Mouse (Mus musculus): Measurements from ENCODE around the gene Srrm1.
"Not testable (repeated sequence)": the region's sequence is repeated elsewhere in the genome, so short reads cannot be mapped to it uniquely, and the experiment has no call there.

Srrm1 gene

GRCm38 (mm10) chr4:135353066-135353793 is at the start of gene Srrm1:
TSS of gene Srrm1 (minus strand) at chr4:135353321.
- peak; percentile 98 to 100 for DNase-seq

- no peak for DNase-seq
Measured at GRCm38 (mm10) chr4:135401881-135402280, 48.8 kb upstream of the Srrm1 start.

DNA sequence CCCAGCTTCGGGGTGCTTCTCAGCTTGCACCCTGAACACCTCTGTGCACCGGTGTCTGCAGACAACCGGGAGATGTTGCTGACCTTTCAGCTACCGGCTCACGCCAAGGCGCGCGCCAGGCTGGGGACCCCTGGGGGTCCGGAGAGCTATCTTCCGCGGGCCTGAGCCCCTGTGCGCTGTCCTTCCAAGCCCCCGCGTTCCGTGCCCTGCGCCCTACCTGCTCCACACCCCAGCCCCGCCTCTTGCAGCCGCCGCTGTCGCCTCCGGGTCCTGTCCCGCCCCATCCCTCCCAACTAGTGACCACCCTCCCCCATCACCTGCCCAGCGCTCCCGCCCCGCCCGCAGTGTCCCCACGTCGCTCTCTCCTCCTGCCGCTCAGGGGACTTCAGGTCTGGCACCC is 44.9 kb upstream of the Srrm1 start, which contains the start of gene Ncmap:
Gene Ncmap, minus strand, starts transcription at position 237 of the 400 bp plus-strand sequence.
- no peak for DNase-seq

GRCm38 (mm10) chr4:135397551-135397950 is 44.4 kb upstream of the Srrm1 start:
- DNase-seq, result no peak

DNA sequence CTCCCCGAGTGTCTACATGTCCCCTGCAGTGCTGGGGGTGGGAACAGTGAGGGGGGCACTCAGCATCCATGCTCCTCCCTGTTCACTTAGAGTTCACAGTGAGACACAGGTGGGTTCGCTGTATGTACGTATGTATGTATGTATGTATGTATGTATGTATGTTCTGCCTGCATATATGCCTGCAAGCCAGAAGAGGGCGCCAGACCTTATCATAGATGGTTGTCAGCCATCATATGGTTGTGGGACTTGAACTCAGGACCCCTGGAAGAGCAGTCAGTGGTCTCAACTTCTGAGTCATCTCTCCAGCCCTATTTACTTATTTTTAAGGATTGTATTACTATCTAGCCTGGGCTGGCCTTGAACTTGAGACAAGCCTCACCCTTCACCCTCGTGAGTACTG is 43.2 kb upstream of the Srrm1 start:
- no peak for DNase-seq

DNA sequence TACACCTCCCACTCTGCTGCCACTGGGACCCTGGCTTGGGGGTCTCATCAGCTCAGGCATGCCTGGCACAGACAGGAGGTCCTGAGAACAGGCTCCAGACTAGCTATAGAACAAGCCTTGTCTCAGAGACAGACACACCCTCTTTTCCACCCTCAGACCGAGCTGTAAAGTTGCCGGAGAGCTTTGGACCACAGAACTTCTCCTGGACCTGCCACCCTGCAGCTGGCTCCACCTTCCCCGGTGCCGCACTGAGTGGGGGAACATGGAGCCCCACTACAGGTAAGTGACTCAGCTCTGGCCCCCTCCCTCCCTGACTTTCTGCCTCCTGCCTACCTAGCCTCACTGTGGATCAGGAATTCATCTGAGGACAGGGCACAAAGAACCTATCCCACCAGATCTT is 42.3 kb upstream of the Srrm1 start:
- no peak for DNase-seq

DNA sequence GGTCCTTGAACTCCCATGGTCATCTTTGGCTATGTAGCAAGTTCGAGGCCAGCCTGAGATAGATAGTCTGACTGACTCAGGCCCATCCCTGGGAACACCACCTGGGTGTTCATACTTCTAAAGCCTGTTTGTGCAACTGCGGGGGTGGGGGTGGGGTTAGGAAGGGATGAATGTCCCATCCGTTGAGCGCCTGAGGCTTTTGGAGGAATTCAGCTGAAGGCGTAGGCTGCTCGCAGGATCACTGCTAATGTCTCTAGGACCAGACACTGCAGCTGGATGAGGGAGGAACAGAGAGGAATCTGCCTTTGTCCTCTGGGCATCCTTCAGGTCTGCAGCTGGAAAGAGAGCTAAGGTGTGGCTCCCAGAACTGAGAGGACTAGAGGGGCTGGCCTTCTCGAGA is 41.5 kb upstream of the Srrm1 start:
- DNase-seq, result no peak

- DNase-seq, result no peak
Measured at GRCm38 (mm10) chr4:135393381-135393780, 40.3 kb upstream of the Srrm1 start.

DNA sequence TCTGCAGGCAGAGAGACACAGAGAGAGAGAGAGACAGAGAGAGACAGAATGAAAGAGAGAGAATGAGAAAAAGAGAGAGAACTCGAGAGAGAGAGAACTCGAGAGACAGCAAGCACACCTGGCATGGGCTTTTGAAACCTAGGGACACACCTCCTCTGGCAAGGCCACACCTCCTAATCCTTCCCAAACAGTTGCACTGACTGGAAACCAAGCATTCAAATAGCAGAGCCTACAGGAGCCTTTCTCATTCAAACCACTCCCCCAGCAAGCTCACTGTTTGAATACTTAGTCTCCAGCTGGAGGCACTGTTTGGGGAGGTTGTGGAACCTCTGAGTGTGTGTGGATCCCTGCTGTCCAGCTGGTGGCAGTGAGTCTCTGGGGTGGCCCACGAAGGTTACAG is 39.7 kb upstream of the Srrm1 start:
- DNase-seq, result no peak

GRCm38 (mm10) chr4:135391014-135391413 is 37.9 kb upstream of the Srrm1 start:
- DNase-seq, result no peak

- no peak for DNase-seq
Measured at GRCm38 (mm10) chr4:135385614-135386013, 32.5 kb upstream of the Srrm1 start.

- DNase-seq, result peak; percentile 79 to 84
Measured at GRCm38 (mm10) chr4:135382316-135382715, 29.2 kb upstream of the Srrm1 start.

DNA sequence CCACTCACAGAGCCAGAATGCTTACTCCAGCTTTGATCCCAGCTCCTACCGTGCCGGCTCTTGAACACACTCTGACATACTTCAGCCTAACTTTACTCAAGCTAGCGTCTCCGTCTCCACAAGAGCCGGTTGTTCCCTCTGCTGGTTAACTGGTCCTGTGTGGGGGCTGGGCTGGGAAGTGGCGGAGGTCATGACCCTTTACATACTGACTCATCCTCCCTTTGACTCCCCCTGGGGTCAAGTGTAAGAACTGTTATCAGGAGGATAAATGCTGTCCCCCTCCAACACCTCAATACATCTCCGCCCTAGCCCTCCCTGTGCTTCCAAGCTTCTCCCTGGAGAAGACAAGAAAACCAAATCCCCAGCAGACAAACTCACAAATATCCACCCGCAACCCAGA is 28.2 kb upstream of the Srrm1 start:
- DNase-seq, result no peak

- DNase-seq, result no peak
Measured at GRCm38 (mm10) chr4:135377241-135377640, 24.1 kb upstream of the Srrm1 start.

DNA sequence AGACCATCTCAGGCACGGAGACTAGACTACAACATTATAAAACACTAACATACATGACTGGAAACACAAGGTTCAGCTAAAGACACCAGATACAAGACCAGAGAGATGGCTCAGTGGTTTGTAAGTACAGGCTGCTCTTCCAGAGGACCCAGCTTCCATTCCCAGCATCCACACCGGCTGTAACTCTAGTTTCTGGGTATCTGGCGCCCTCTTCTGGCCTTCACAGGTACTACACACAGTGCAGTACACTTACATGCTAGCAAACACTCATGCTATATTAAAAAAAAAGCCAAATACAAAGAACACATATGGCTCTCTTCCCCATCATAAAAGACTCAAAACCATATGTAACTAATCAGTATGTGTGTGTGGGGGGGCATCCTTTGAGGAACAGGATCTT is 22.3 kb upstream of the Srrm1 start:
- no peak for DNase-seq

DNA sequence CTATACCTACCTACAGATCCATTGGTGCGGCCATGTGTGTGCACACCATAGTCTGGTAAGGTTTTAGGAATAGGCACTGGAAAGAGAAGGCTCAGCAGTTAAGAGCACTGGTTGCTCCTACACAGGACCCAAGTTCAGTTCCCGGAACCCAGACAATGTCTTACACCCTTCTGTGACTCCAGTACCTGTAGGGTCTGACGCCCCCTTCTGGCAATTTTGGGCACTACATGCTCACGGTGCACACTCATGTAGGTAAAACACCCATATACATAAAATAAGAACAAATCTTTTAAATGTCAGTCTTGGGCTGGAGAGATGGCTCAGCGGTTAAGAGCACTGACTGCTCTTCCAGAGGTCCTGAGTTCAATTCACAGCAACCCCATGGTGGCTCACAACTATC is 20.2 kb upstream of the Srrm1 start:
- no peak for DNase-seq

GRCm38 (mm10) chr4:135370372-135370771 is 17.3 kb upstream of the Srrm1 start:
- no peak for DNase-seq

DNA sequence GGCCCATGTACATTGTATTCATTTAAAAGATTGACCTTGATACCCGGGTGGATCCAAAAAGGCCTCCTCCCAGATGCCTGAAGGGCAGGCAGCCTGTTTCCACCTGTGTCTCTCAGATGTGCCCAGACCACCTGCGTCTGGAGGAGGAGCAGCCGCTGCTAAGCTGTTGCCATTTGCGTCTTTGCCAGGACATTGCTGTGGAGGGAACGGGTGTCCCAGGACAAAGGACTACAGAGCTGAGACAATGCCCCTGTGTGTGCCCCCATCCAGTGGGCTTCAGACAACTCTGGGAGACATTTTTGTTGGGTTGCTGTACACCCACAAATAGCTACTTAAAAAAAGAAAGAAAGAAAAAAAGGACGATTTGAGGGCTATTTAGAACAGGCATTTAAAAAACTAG is 9.7 kb upstream of the Srrm1 start:
- DNase-seq, result no peak

GRCm38 (mm10) chr4:135361722-135362121 is 8.6 kb upstream of the Srrm1 start:
- DNase-seq, result no peak

DNA sequence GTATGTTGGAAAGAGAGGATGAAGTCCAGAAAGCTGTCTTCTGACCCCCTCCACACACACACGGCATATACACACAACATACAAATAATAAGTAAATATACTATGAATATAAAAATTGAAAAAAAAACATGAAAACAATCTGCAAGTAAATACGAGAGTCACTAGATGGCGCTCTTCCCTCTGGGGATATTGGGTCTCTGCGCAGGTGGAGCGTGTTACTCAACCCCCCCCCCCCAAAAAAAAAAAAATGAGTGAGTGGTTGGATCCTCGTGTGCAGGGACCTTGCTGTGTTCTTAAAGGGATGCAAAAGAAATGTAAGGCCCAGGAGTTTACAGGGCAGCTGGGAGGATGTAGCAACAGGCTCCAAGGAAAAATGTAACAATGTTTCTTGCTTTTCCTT is 5.6 kb upstream of the Srrm1 start:
- DNase-seq, result peak; percentile 21 to 53

DNA sequence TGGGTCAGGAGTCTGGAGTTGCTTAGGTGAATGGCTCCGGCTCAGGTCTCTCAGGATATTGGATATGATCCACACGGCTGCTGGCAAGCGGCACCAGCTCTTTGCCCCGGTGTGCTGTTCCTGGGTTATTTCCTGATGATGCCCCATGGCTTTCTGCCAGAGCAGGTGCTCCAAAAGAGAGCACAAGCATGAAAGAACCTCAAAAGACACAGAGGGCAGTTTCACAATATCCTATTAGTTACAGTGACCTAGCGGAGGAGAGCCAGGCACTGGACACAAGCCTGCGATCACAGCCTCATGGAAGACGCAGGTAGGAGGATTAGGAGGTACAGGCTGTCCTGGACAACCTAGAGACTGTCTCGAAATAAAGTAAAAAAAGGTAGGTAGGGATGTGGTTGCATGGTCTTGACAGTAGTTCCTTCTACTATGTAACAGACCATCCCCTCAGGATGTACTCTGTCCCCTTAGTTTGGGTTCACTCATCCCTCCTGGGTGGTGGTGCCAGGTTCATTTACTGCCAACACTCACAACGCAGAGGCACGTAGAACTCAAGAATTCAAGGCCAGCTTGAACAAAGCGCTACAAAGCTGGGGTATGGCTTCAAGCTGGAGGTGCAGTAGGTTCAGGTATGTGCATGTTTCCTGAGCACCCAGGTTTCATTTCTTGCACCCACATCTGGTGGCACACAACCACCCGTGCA is 4.2 kb upstream of the Srrm1 start:
- DNase-seq, result no peak

GRCm38 (mm10) chr4:135355886-135356550 is 2.9 kb upstream of the Srrm1 start:
- DNase-seq, result no peak

DNA sequence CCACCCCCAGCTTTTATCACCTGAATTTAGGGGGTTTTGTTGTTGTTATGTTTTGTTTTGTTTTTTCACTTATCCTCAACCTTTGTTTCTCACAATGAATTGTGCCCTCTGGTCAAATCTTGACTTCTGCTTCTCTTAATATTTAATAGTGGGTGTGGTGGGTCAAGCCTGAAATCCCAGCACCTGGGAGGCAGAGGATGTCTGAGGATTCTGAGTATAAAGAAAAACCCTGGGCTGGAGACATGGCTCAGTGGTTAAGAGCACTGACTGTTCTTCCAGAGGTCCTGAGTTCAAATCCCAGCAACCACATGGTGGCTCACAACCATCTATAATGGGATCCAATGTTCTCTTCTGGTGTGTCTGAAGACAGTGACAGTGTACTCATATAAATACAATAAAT is 1.6 kb upstream of the Srrm1 start:
- DNase-seq, result not testable (repeated sequence)
